Mouse (Mus musculus): Measurements from ENCODE around the gene Entpd5. TPM values are rescaled to one million over a fixed set of nuclear protein-coding genes. Genes with fewer than 3 reads are reported as not detected.

Gene Entpd5
- polyA plus RNA-seq, 1 experiment from 2014 or later: 32.2 TPM

GRCm38 (mm10) chr12:84398629-84399028 is 10.2 kb downstream of the Entpd5 start:
- no peak overlapping the region for H3K4me2 ChIP-seq
- ATAC-seq (replicated peaks; ENCODE audit: insufficient number of reproducible peaks, insufficient read depth, low FRiP score, low read depth): no peak
- WGBS: 79% methylated on average over 5 of the region's 5 CpGs

GRCm38 (mm10) chr12:84397685-84398084 is 11.1 kb downstream of the Entpd5 start:
- Histone ChIP-seq H3K27me3 (no peaks in the 10 kb centered on the region), H3K4me3 (no peak overlapping the region), H3K9me3 (replicated peaks) (no peaks in the 10 kb centered on the region), H3K36me3 (0 out of 2 replicates have a peak, but pooled peaks cover 3% of the 10 kb centered on the region), H3K9ac (no peak overlapping the region), H3K4me2 (no peak overlapping the region), H3K4me1 (replicated peaks) (peaks cover 4% of the 10 kb centered on the region), H3K27ac (no peak overlapping the region)
- ATAC-seq (replicated peaks; ENCODE audit: insufficient number of reproducible peaks, insufficient read depth, low FRiP score, low read depth): no peak

More at GRCm38 (mm10) chr12:84398629-84399028, 10.2 kb downstream of the Entpd5 start:
- Histone ChIP-seq H3K4me3 (no peak overlapping the region), H3K4me1 (replicated peaks) (peaks cover 4% of the 10 kb centered on the region), H3K36me3 (no peaks in the 10 kb centered on the region), H3K9ac (no peak overlapping the region), H3K27ac (no peak overlapping the region), H3K27me3 (no peaks in the 10 kb centered on the region), H3K9me3 (replicated peaks) (no peaks in the 10 kb centered on the region)

GRCm38 (mm10) chr12:84396947-84397679 is 11.7 kb downstream of the Entpd5 start:
- H3K9ac ChIP-seq: no peak overlapping the region
- no peak overlapping the region for H3K27ac ChIP-seq
- H3K4me3 ChIP-seq: no peak overlapping the region
- H3K27me3 ChIP-seq: no peaks in the 10 kb centered on the region
- ATAC-seq (replicated peaks; ENCODE audit: insufficient number of reproducible peaks, insufficient read depth, low FRiP score, low read depth): no peak
- H3K9me3 ChIP-seq (replicated peaks): no peaks in the 10 kb centered on the region
- H3K4me1 ChIP-seq (replicated peaks): peaks cover 4% of the 10 kb centered on the region
- 88% methylated on average over 14 of the region's 14 CpGs for WGBS
- no peak overlapping the region for H3K4me2 ChIP-seq
- peaks cover 3% of the 10 kb centered on the region; the same call in 1 of the 2 replicates for H3K36me3 ChIP-seq

- Histone ChIP-seq H3K9ac (no peak overlapping the region), H3K36me3 (peaks cover 3% of the 10 kb centered on the region; the same call in 1 of the 2 replicates), H3K4me2 (no peak overlapping the region), H3K4me1 (replicated peaks) (peaks cover 6% of the 10 kb centered on the region), H3K4me3 (no peak overlapping the region), H3K9me3 (replicated peaks) (no peaks in the 10 kb centered on the region), H3K27me3 (no peaks in the 10 kb centered on the region), H3K27ac (no peak overlapping the region)
- no peak for ATAC-seq (replicated peaks; ENCODE audit: insufficient number of reproducible peaks, insufficient read depth, low FRiP score, low read depth)
- 82% methylated on average over 5 of the region's 5 CpGs for WGBS
These were observed 15.0 kb downstream of the Entpd5 start for GRCm38 (mm10) chr12:84393847-84394246.

GRCm38 (mm10) chr12:84392681-84393080 is 16.1 kb downstream of the Entpd5 start:
- Histone ChIP-seq H3K27me3 (no peaks in the 10 kb centered on the region), H3K4me3 (no peak overlapping the region), H3K4me2 (no peak overlapping the region), H3K4me1 (replicated peaks) (peaks cover 6% of the 10 kb centered on the region), H3K36me3 (peaks cover 3% of the 10 kb centered on the region; the same call in 1 of the 2 replicates), H3K9me3 (replicated peaks) (no peaks in the 10 kb centered on the region), H3K27ac (no peak overlapping the region), H3K9ac (no peak overlapping the region)
- 98% methylated on average over 4 of the region's 4 CpGs for WGBS
- ATAC-seq (replicated peaks; ENCODE audit: insufficient number of reproducible peaks, insufficient read depth, low FRiP score, low read depth): no peak

GRCm38 (mm10) chr12:84390336-84390735 is 18.5 kb downstream of the Entpd5 start:
- 0 out of 2 replicates have a peak, but pooled peaks have one; percentile 60 for ATAC-seq (replicated peaks; ENCODE audit: insufficient number of reproducible peaks, insufficient read depth, low FRiP score, low read depth)
- H3K4me2 ChIP-seq: no peak overlapping the region
- WGBS: 29% methylated on average over 6 of the region's 6 CpGs

GRCm38 (mm10) chr12:84388774-84389400 is 19.9 kb downstream of the Entpd5 start:
- Histone ChIP-seq H3K27ac (no peak overlapping the region), H3K4me2 (no peak overlapping the region), H3K27me3 (no peaks in the 10 kb centered on the region), H3K4me3 (no peak overlapping the region), H3K36me3 (peaks cover 3% of the 10 kb centered on the region; the same call in 1 of the 2 replicates), H3K9ac (no peak overlapping the region), H3K4me1 (replicated peaks) (peaks cover 32% of the 10 kb centered on the region), H3K9me3 (replicated peaks) (no peaks in the 10 kb centered on the region)
- 65% methylated on average over 14 of the region's 14 CpGs for WGBS
- ATAC-seq (replicated peaks; ENCODE audit: insufficient number of reproducible peaks, insufficient read depth, low FRiP score, low read depth): no peak

More at GRCm38 (mm10) chr12:84390336-84390735, 18.5 kb downstream of the Entpd5 start:
- peaks cover 3% of the 10 kb centered on the region; the same call in 1 of the 2 replicates for H3K36me3 ChIP-seq
- H3K4me3 ChIP-seq: no peak overlapping the region
- no peaks in the 10 kb centered on the region for H3K9me3 ChIP-seq (replicated peaks)
- no peak overlapping the region for H3K9ac ChIP-seq
- peak overlapping the region; percentile 58 for H3K27ac ChIP-seq
- peaks cover 17% of the 10 kb centered on the region for H3K4me1 ChIP-seq (replicated peaks)
- H3K27me3 ChIP-seq: no peaks in the 10 kb centered on the region

GRCm38 (mm10) chr12:84388097-84388496 is 20.7 kb downstream of the Entpd5 start:
- peaks cover 36% of the 10 kb centered on the region for H3K4me1 ChIP-seq (replicated peaks)
- no peak overlapping the region for H3K27ac ChIP-seq
- no peaks in the 10 kb centered on the region for H3K27me3 ChIP-seq
- no peak overlapping the region for H3K4me3 ChIP-seq
- H3K9me3 ChIP-seq (replicated peaks): no peaks in the 10 kb centered on the region
- no peak for ATAC-seq (replicated peaks; ENCODE audit: insufficient number of reproducible peaks, insufficient read depth, low FRiP score, low read depth)
- no peak overlapping the region for H3K4me2 ChIP-seq
- WGBS: 81% methylated on average over 8 of the region's 8 CpGs
- no peak overlapping the region for H3K9ac ChIP-seq
- no peaks in the 10 kb centered on the region; the same call in 1 of the 2 replicates for H3K36me3 ChIP-seq

- Histone ChIP-seq H3K9ac (no peak overlapping the region), H3K4me3 (no peak overlapping the region), H3K27me3 (no peaks in the 10 kb centered on the region), H3K4me1 (replicated peaks) (peaks cover 41% of the 10 kb centered on the region), H3K27ac (peak overlapping the region; percentile 90), H3K4me2 (no peak overlapping the region), H3K9me3 (replicated peaks) (no peaks in the 10 kb centered on the region), H3K36me3 (no peaks in the 10 kb centered on the region)
- ATAC-seq (replicated peaks; ENCODE audit: insufficient number of reproducible peaks, insufficient read depth, low FRiP score, low read depth): no peak
- 89% methylated on average over 4 of the region's 4 CpGs for WGBS
These were observed 23.4 kb downstream of the Entpd5 start for GRCm38 (mm10) chr12:84385408-84385807.

- no peak overlapping the region for H3K9ac ChIP-seq
- peaks cover 41% of the 10 kb centered on the region for H3K4me1 ChIP-seq (replicated peaks)
- no peaks in the 10 kb centered on the region for H3K9me3 ChIP-seq (replicated peaks)
- H3K4me2 ChIP-seq: peak overlapping the region; percentile 19
- peaks cover under 1% of the 10 kb centered on the region; the same call in 1 of the 2 replicates for H3K36me3 ChIP-seq
- H3K27me3 ChIP-seq: no peaks in the 10 kb centered on the region
- peak overlapping the region; percentile 90 for H3K27ac ChIP-seq
- WGBS: 32% methylated on average over 5 of the region's 5 CpGs
- no peak overlapping the region for H3K4me3 ChIP-seq
- ATAC-seq (replicated peaks; ENCODE audit: insufficient number of reproducible peaks, insufficient read depth, low FRiP score, low read depth): peak; percentile 79
These were observed 24.2 kb downstream of the Entpd5 start for GRCm38 (mm10) chr12:84384644-84385081.

- Histone ChIP-seq H3K27me3 (no peaks in the 10 kb centered on the region), H3K4me3 (peak overlapping the region; percentile 33), H3K36me3 (peaks cover 16% of the 10 kb centered on the region; the same call in 1 of the 2 replicates), H3K9ac (no peak overlapping the region), H3K9me3 (replicated peaks) (no peaks in the 10 kb centered on the region), H3K4me1 (replicated peaks) (peaks cover 41% of the 10 kb centered on the region), H3K4me2 (peak overlapping the region; percentile 39), H3K27ac (peak overlapping the region; percentile 81)
- ATAC-seq (replicated peaks; ENCODE audit: insufficient number of reproducible peaks, insufficient read depth, low FRiP score, low read depth): peak; percentile 62
- WGBS: 55% methylated on average over 4 of the region's 4 CpGs
These were observed 26.5 kb downstream of the Entpd5 start for GRCm38 (mm10) chr12:84382369-84382768.

Measured in heart, embryonic 15.5 days (tissue).